Mouse (Mus musculus) stomach, embryonic 16.5 days (tissue): Measurements from ENCODE around the gene Fam155a. TPM values are rescaled to one million over a fixed set of nuclear protein-coding genes. Genes with fewer than 3 reads are reported as not detected.

ENCODE experiments used
- ATAC-seq: fragments of 200-750 bp; cut with Nextera tagmentation; 2 replicates; pipeline ENCODE4 v1.8.0; 2017; ENCODE audit warnings: moderate number of reproducible peaks, moderate TSS enrichment; ENCODE audit not compliant: insufficient read depth, low FRiP score
- H3K27ac ChIP-seq: fragments of 300-500 bp; sonication (generic); 2 replicates; pipeline ENCODE4 v1.5.1; 2014; ENCODE audit warnings: low read length
- H3K27me3 ChIP-seq: fragments of 300-500 bp; sonication (generic); 2 replicates; pipeline ENCODE4 v1.6.1; 2014; ENCODE audit warnings: low read length, control low read depth, mixed read lengths; ENCODE audit not compliant: control insufficient read depth, insufficient read depth
- H3K36me3 ChIP-seq: fragments of 300-500 bp; sonication (generic); 2 replicates; pipeline ENCODE4 v1.6.1; 2014; ENCODE audit warnings: low read length; ENCODE audit not compliant: control insufficient read depth, insufficient read depth
- H3K4me1 ChIP-seq: fragments of 300-500 bp; sonication (generic); 2 replicates; pipeline ENCODE4 v1.6.1; 2014; ENCODE audit warnings: low read length, control low read depth, mixed read lengths; ENCODE audit not compliant: control insufficient read depth, insufficient read depth
- H3K4me2 ChIP-seq: fragments of 300-500 bp; sonication (generic); 2 replicates; pipeline ENCODE4 v1.6.1; 2014; ENCODE audit warnings: low read depth, low read length, mixed read lengths
- H3K4me3 ChIP-seq: fragments of 300-500 bp; sonication (generic); replicated peaks from 2 replicates; pipeline ENCODE4 v1.5.1; 2014; ENCODE audit warnings: mild to moderate bottlenecking, low read length
- H3K9ac ChIP-seq: fragments of 300-500 bp; sonication (generic); 2 replicates; pipeline ENCODE4 v1.6.1; 2014; ENCODE audit warnings: low read length
- H3K9me3 ChIP-seq: fragments of 300-500 bp; sonication (generic); replicated peaks from 2 replicates; pipeline ENCODE4 v1.6.1; 2016; ENCODE audit warnings: low read length, control low read depth; ENCODE audit not compliant: control insufficient read depth
- WGBS: fragments of 180-500 bp; shearing (Covaris S2); extraction: QIAGEN DNeasy Blood & Tissue Kit; methylation state at CpG from one replicate; pipeline ENCODE4 v1.1.7; 2014; 5-methylcytosine and 5-hydroxymethylcytosine counted together
- polyA plus RNA-seq: library from polyadenylated mRNA; unstranded; fragments of >200 nt; fragmentation: Nextera tagmentation; extraction: Ambion mirVana; gene quantifications from 2 replicates; pipeline ENCODE4 v1.2.1, GENCODE M21; 2015

Fam155a gene
- polyA plus RNA-seq, 1 experiment from 2014 or later = 1.0 TPM

- 77% methylated on average over 6 of the region's 6 CpGs for WGBS
- ATAC-seq = no peak
- no peak overlapping the region for H3K4me3 ChIP-seq
- H3K4me1 ChIP-seq = no peaks in the 10 kb centered on the region
- no peak overlapping the region for H3K4me2 ChIP-seq
- H3K36me3 ChIP-seq = no peaks in the 10 kb centered on the region
- H3K9me3 ChIP-seq = no peaks in the 10 kb centered on the region
- no peak overlapping the region for H3K27ac ChIP-seq
- H3K27me3 ChIP-seq = no peaks in the 10 kb centered on the region
- no peak overlapping the region for H3K9ac ChIP-seq
Measured at GRCm38 (mm10) chr8:9607086-9607701, 163.8 kb downstream of the Fam155a start.

- ATAC-seq = no peak
- H3K4me1 ChIP-seq = no peaks in the 10 kb centered on the region
- H3K27me3 ChIP-seq = no peaks in the 10 kb centered on the region
- H3K4me3 ChIP-seq = no peak overlapping the region
- H3K9me3 ChIP-seq = no peaks in the 10 kb centered on the region
- no peaks in the 10 kb centered on the region for H3K36me3 ChIP-seq
- no peak overlapping the region for H3K27ac ChIP-seq
- no peak overlapping the region for H3K4me2 ChIP-seq
- H3K9ac ChIP-seq = no peak overlapping the region
- WGBS = 64% methylated on average over 3 of the region's 3 CpGs
Measured at GRCm38 (mm10) chr8:9596003-9596402, 175.0 kb downstream of the Fam155a start.

- Histone ChIP-seq H3K9me3 (no peaks in the 10 kb centered on the region), H3K4me1 (no peaks in the 10 kb centered on the region), H3K36me3 (no peaks in the 10 kb centered on the region), H3K4me3 (no peak overlapping the region), H3K27me3 (no peaks in the 10 kb centered on the region), H3K4me2 (no peak overlapping the region), H3K27ac (no peak overlapping the region), H3K9ac (no peak overlapping the region)
- no peak for ATAC-seq
- WGBS = 43% methylated on average over 6 of the region's 6 CpGs
Measured at GRCm38 (mm10) chr8:9581836-9582235, 189.1 kb downstream of the Fam155a start.

GRCm38 (mm10) chr8:9580192-9580591, 190.8 kb downstream of the Fam155a start:
- no peaks in the 10 kb centered on the region for H3K9me3 ChIP-seq
- no peaks in the 10 kb centered on the region for H3K36me3 ChIP-seq
- 33% methylated on average over 3 of the region's 3 CpGs for WGBS
- no peak overlapping the region for H3K9ac ChIP-seq
- H3K4me3 ChIP-seq = no peak overlapping the region
- no peak overlapping the region for H3K27ac ChIP-seq
- no peak for ATAC-seq
- no peak overlapping the region for H3K4me2 ChIP-seq
- no peaks in the 10 kb centered on the region for H3K27me3 ChIP-seq
- no peaks in the 10 kb centered on the region for H3K4me1 ChIP-seq

GRCm38 (mm10) chr8:9571977-9572376, 199.0 kb downstream of the Fam155a start:
- ATAC-seq = no peak
- Histone ChIP-seq H3K36me3 (no peaks in the 10 kb centered on the region), H3K27ac (no peak overlapping the region), H3K9me3 (no peaks in the 10 kb centered on the region), H3K4me1 (no peaks in the 10 kb centered on the region), H3K4me3 (no peak overlapping the region), H3K4me2 (no peak overlapping the region), H3K27me3 (no peaks in the 10 kb centered on the region), H3K9ac (no peak overlapping the region)
- WGBS = 80% methylated on average over 2 of the region's 2 CpGs

GRCm38 (mm10) chr8:9569516-9570170, 201.3 kb downstream of the Fam155a start:
- no peak for ATAC-seq
- H3K4me3 ChIP-seq = no peak overlapping the region
- no peaks in the 10 kb centered on the region for H3K36me3 ChIP-seq
- 70% methylated on average over 4 of the region's 4 CpGs for WGBS
- H3K4me2 ChIP-seq = no peak overlapping the region
- no peak overlapping the region for H3K27ac ChIP-seq
- no peaks in the 10 kb centered on the region for H3K4me1 ChIP-seq
- no peaks in the 10 kb centered on the region for H3K27me3 ChIP-seq
- no peak overlapping the region for H3K9ac ChIP-seq
- no peaks in the 10 kb centered on the region for H3K9me3 ChIP-seq

- no peak overlapping the region for H3K9ac ChIP-seq
- ATAC-seq = no peak
- WGBS = 90% methylated on average over 3 of the region's 3 CpGs
- no peaks in the 10 kb centered on the region for H3K27me3 ChIP-seq
- no peak overlapping the region for H3K4me2 ChIP-seq
- 0 out of 2 replicates have a peak, but pooled peaks cover 3% of the 10 kb centered on the region for H3K4me1 ChIP-seq
- H3K4me3 ChIP-seq = no peak overlapping the region
- no peak overlapping the region for H3K27ac ChIP-seq
- H3K36me3 ChIP-seq = no peaks in the 10 kb centered on the region
- H3K9me3 ChIP-seq = no peaks in the 10 kb centered on the region
Measured at GRCm38 (mm10) chr8:9549199-9549598, 221.8 kb downstream of the Fam155a start.

- no peak for ATAC-seq
- H3K9me3 ChIP-seq = no peaks in the 10 kb centered on the region
- WGBS = 64% methylated on average over 2 of the region's 2 CpGs
- H3K36me3 ChIP-seq = no peaks in the 10 kb centered on the region
- H3K4me2 ChIP-seq = no peak overlapping the region
- 0 out of 2 replicates have a peak, but pooled peaks cover 3% of the 10 kb centered on the region for H3K4me1 ChIP-seq
- no peaks in the 10 kb centered on the region for H3K27me3 ChIP-seq
- H3K9ac ChIP-seq = no peak overlapping the region
- no peak overlapping the region for H3K27ac ChIP-seq
- no peak overlapping the region for H3K4me3 ChIP-seq
Measured at GRCm38 (mm10) chr8:9547558-9547954, 223.4 kb downstream of the Fam155a start.

- H3K27ac ChIP-seq = no peak overlapping the region
- 66% methylated on average over 6 of the region's 6 CpGs for WGBS
- H3K4me2 ChIP-seq = no peak overlapping the region
- H3K27me3 ChIP-seq = no peaks in the 10 kb centered on the region
- H3K9ac ChIP-seq = no peak overlapping the region
- no peak overlapping the region for H3K4me3 ChIP-seq
- 0 out of 2 replicates have a peak, but pooled peaks cover 3% of the 10 kb centered on the region for H3K4me1 ChIP-seq
- H3K9me3 ChIP-seq = no peaks in the 10 kb centered on the region
- no peaks in the 10 kb centered on the region for H3K36me3 ChIP-seq
- no peak for ATAC-seq
Measured at GRCm38 (mm10) chr8:9546919-9547557, 223.9 kb downstream of the Fam155a start.
